Mouse (Mus musculus) G1E (cell line): ENCODE data around the gene Aebp2. TPM values are rescaled to one million over a fixed set of nuclear protein-coding genes. Genes with fewer than 3 reads are reported as not detected.

Experiments
- ATAC-seq: 2 replicates; pipeline ENCODE4 v1.8.0; 2016; ENCODE audit warnings: mild to moderate bottlenecking; ENCODE audit not compliant: insufficient number of reproducible peaks, poor library complexity, low FRiP score, severe bottlenecking; ENCODE audit errors: extremely low read depth
- DNase-seq: peaks from one replicate; pipeline ENCODE4 v3.0.0; 2012; ENCODE audit warnings: low spot score
- H3K27me3 ChIP-seq: 2 replicates; pipeline ENCODE4 v1.6.1; 2012; ENCODE audit warnings: mild to moderate bottlenecking, low read length, inconsistent platforms; ENCODE audit not compliant: insufficient read depth
- H3K36me3 ChIP-seq: replicated peaks from 2 replicates; pipeline ENCODE3; 2012; ENCODE audit warnings: mild to moderate bottlenecking, inconsistent platforms
- H3K4me1 ChIP-seq: 2 replicates; pipeline ENCODE4 v1.6.1; 2012; ENCODE audit warnings: low read depth, low read length, inconsistent platforms, mixed read lengths; ENCODE audit not compliant: insufficient read depth
- H3K4me3 ChIP-seq: 2 replicates; pipeline ENCODE4 v1.5.1; 2012; ENCODE audit warnings: low read depth, mild to moderate bottlenecking, inconsistent platforms, low read length, moderate library complexity, mixed read lengths
- H3K9me3 ChIP-seq: replicated peaks from 2 replicates; pipeline ENCODE4 v1.6.1; 2012; ENCODE audit warnings: inconsistent platforms
- CTCF ChIP-seq: IDR thresholded peaks from 2 replicates; pipeline ENCODE4 v1.5.1; 2012; ENCODE audit warnings: low read depth, low read length, inconsistent platforms, mixed read lengths
- GATA1 ChIP-seq: IDR thresholded peaks from 2 replicates; pipeline ENCODE4 v1.6.1; 2012; ENCODE audit warnings: borderline replicate concordance, low read length, inconsistent platforms, mixed read lengths
- GATA2 ChIP-seq: IDR thresholded peaks from 2 replicates; pipeline ENCODE4 v1.6.1; 2012; ENCODE audit warnings: low read depth, low read length, inconsistent platforms, borderline replicate concordance
- POLR2AphosphoS5 ChIP-seq: IDR thresholded peaks from 2 replicates; pipeline ENCODE4 v1.6.1; 2012; ENCODE audit warnings: low read depth, low read length, inconsistent platforms; ENCODE audit not compliant: insufficient replicate concordance
- TAL1 ChIP-seq: conservative IDR thresholded peaks from 2 replicates; pipeline ENCODE4 v1.6.1; 2012; ENCODE audit warnings: low read depth, low read length, inconsistent platforms, mixed read lengths
- polyA plus RNA-seq: library from polyadenylated mRNA; stranded (reverse); fragments of >175 nt; gene quantifications from 2 replicates; pipeline ENCODE4 v1.2.3, GENCODE M21; 2012
- total RNA-seq, 2 experiments: library from RNA; stranded (forward) in 1 of 2; stranded (reverse) in 1 of 2; fragments of 200-1000 nt in 1 of 2; fragments of >200 nt in 1 of 2; fragmentation: Nextera tagmentation in 1 of 2; gene quantifications; 2 replicates each; pipeline ENCODE4 v1.2.3; 2014 to 2017

Gene Aebp2
- total and polyA plus RNA-seq, 3 experiments = 41.6 to 71.7 (median 71.6) TPM

- no peak for TF ChIP-seq TAL1
- TF ChIP-seq POLR2AphosphoS5 = no peak
- TF ChIP-seq CTCF = no peak
- no peak for TF ChIP-seq GATA2
- TF ChIP-seq GATA1 = no peak
- DNase-seq (no peak), ATAC-seq (no peak)
- Histone ChIP-seq H3K27me3 (no peaks in the 10 kb centered on the region), H3K4me3 (no peak overlapping the region), H3K36me3 (no peaks in the 10 kb centered on the region), H3K9me3 (peaks cover 27% of the 10 kb centered on the region), H3K4me1 (no peaks in the 10 kb centered on the region)
Observed at GRCm38 (mm10) chr6:140682829-140683228, 60.4 kb downstream of the Aebp2 start.

- ATAC-seq (no peak), DNase-seq (no peak)
- no peak overlapping the region for H3K4me3 ChIP-seq
- no peaks in the 10 kb centered on the region for H3K27me3 ChIP-seq
- TF ChIP-seq CTCF = no peak
- no peak for TF ChIP-seq POLR2AphosphoS5
- TF ChIP-seq GATA1 = no peak
- H3K4me1 ChIP-seq = no peaks in the 10 kb centered on the region
- H3K36me3 ChIP-seq = no peaks in the 10 kb centered on the region
- H3K9me3 ChIP-seq = peaks cover 33% of the 10 kb centered on the region
Observed at GRCm38 (mm10) chr6:140684403-140684802, 61.9 kb downstream of the Aebp2 start.

- TF ChIP-seq GATA2 = no peak
- no peak for TF ChIP-seq GATA1
- TF ChIP-seq CTCF = no peak
- peaks cover 38% of the 10 kb centered on the region for H3K9me3 ChIP-seq
- H3K27me3 ChIP-seq = no peaks in the 10 kb centered on the region
- no peaks in the 10 kb centered on the region for H3K4me1 ChIP-seq
- ATAC-seq = no peak
- no peaks in the 10 kb centered on the region for H3K36me3 ChIP-seq
- no peak overlapping the region for H3K4me3 ChIP-seq
- no peak for DNase-seq
Observed at GRCm38 (mm10) chr6:140689617-140690404, 67.3 kb downstream of the Aebp2 start.

- no peaks in the 10 kb centered on the region for H3K36me3 ChIP-seq
- no peak for ATAC-seq
Observed at GRCm38 (mm10) chr6:140692160-140692559, 69.7 kb downstream of the Aebp2 start.

GRCm38 (mm10) chr6:140696192-140696879 lies 73.9 kb downstream of the Aebp2 start:
- no peaks in the 10 kb centered on the region for H3K27me3 ChIP-seq
- peaks cover 62% of the 10 kb centered on the region for H3K9me3 ChIP-seq
- no peaks in the 10 kb centered on the region for H3K4me1 ChIP-seq
- H3K36me3 ChIP-seq = no peaks in the 10 kb centered on the region
- TF ChIP-seq GATA2 = no peak
- ATAC-seq = no peak
- no peak overlapping the region for H3K4me3 ChIP-seq
- no peak for DNase-seq

More at GRCm38 (mm10) chr6:140692160-140692559, 69.7 kb downstream of the Aebp2 start:
- no peak for DNase-seq
- Histone ChIP-seq H3K4me1 (no peaks in the 10 kb centered on the region), H3K9me3 (peaks cover 49% of the 10 kb centered on the region), H3K27me3 (no peaks in the 10 kb centered on the region), H3K4me3 (no peak overlapping the region)
- TF ChIP-seq GATA1 (no peak), POLR2AphosphoS5 (no peak), TAL1 (no peak), CTCF (no peak), GATA2 (no peak)

GRCm38 (mm10) chr6:140697994-140698393 lies 75.5 kb downstream of the Aebp2 start:
- no peak for TF ChIP-seq GATA1
- no peak for TF ChIP-seq GATA2
- TF ChIP-seq POLR2AphosphoS5 = no peak
- no peak for TF ChIP-seq CTCF
- TF ChIP-seq TAL1 = no peak
- Histone ChIP-seq H3K9me3 (peaks cover 64% of the 10 kb centered on the region), H3K36me3 (no peaks in the 10 kb centered on the region), H3K4me3 (no peak overlapping the region), H3K27me3 (no peaks in the 10 kb centered on the region), H3K4me1 (no peaks in the 10 kb centered on the region)
- DNase-seq (no peak), ATAC-seq (no peak)
